Mouse (Mus musculus) stomach, postnatal 0 days (tissue): ENCODE measurements around the gene Ifna14.

Experiments used
- CTCF ChIP-seq: IDR thresholded peaks from 2 replicates; pipeline ENCODE4 v1.5.1; 2016; ENCODE audit warnings: antibody characterized with exemption, low read depth, mild to moderate bottlenecking, moderate library complexity
- EP300 ChIP-seq: optimal IDR thresholded peaks from 2 replicates; pipeline ENCODE3; 2016; ENCODE audit warnings: antibody characterized with exemption

- TF ChIP-seq CTCF (no peak), EP300 (no peak)
Observed at GRCm38 (mm10) chr4:88536640-88537039, 35.0 kb downstream of the Ifna14 start.
